Mouse (Mus musculus) ES-E14 (cell line): ENCODE results near the gene Aspscr1.

Experiments
- HCFC1 ChIP-seq: IDR thresholded peaks from 2 replicates; pipeline ENCODE4 v1.6.1; 2012; ENCODE audit warnings: low read length, inconsistent platforms, borderline replicate concordance; ENCODE audit not compliant: insufficient read depth
- MAFK ChIP-seq: IDR thresholded peaks from 2 replicates; pipeline ENCODE4 v1.6.1; 2014; ENCODE audit warnings: mild to moderate bottlenecking, low read depth, low read length, inconsistent platforms; ENCODE audit not compliant: insufficient read depth
- ZC3H11A ChIP-seq: IDR thresholded peaks from 2 replicates; pipeline ENCODE4 v1.6.1; 2012; ENCODE audit warnings: low read depth, mild to moderate bottlenecking, inconsistent platforms, low read length, borderline replicate concordance
- ZNF384 ChIP-seq: IDR thresholded peaks from 2 replicates; pipeline ENCODE4 v1.6.1; 2012; ENCODE audit warnings: low read depth, low read length, inconsistent platforms

DNA sequence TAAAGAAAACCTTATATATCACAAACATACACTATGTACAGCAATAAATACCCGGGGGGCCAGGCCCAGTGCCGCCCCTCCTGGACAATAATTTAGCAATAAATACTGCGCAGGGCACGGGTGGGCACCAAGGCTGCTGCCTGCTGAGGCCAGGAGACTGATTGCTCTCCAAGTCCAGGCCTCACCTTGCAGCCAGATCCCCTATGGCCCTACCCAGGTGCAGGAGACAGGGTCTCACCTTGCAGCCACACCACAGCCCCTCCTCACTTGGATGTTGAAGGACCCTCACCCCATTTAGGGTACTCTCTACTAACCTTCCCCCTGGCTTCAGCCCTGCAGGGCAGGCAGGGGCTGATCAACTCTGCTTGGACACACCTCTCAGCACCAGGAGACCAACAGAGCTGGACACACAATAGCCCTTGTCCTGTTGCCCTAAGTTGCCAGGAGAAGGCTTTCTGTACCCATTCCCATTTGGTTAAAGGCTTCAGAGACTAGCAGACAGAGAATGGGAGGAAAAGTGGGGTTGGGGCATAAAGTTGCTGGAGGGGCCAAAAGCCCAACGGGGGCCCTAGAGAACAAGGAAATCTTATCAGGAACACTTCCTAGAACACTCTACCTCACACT lies 47.5 kb upstream of the Aspscr1 start, which contains the start of gene Sirt7:
- no peak for TF ChIP-seq ZNF384
- no peak for TF ChIP-seq MAFK
- TF ChIP-seq ZC3H11A: no peak
- TF ChIP-seq HCFC1: no peak
